Comparison of ENCODE assay signal across 15 mouse cellular contexts in genomic region chr3:49648040-49648894, GRCm38 (mm10).
DNase-seq lines count a peak whose midpoint lies in the region; ATAC-seq and TF ChIP-seq lines count a peak whose summit lies in the region.
"Had no signal": no experiment of that assay in that cellular context is flagged by ENCODE, and none has a peak within 500 bp of the region (broad histone marks: within the 10 kb centered on the region; RNA-seq: fewer than 3 reads in every experiment).

No protein-coding gene starts in this region.

- H3K27ac ChIP-seq in hindbrain, postnatal 0 days, result no peak overlapping the region
- H3K27ac ChIP-seq in hindbrain, embryonic 14.5 days, result no peak overlapping the region
- peak overlapping the region; percentile 49; the same call in 1 of the 2 replicates for H3K27ac ChIP-seq in stomach, embryonic 14.5 days (ENCODE audit: low read length)
- H3K27ac ChIP-seq in stomach, postnatal 0 days (replicated peaks), result no peak overlapping the region
- H3K27ac ChIP-seq in intestine, embryonic 16.5 days (ENCODE audit: low read length), result 0 out of 2 replicates have a peak overlapping the region, but pooled peaks have one; percentile 5
- H3K27ac ChIP-seq in forebrain, embryonic 16.5 days (ENCODE audit: low read length), result no peak overlapping the region
- H3K27ac ChIP-seq: forebrain, embryonic 13.5 days; heart, embryonic 15.5 days; hindbrain, embryonic 10.5 days had no signal

- peak; percentile 10 for DNase-seq in hindbrain, postnatal 0 days (ENCODE audit: low spot score)
- DNase-seq in hindbrain, embryonic 14.5 days (ENCODE audit: low spot score), result no peak
- DNase-seq in stomach, postnatal 0 days (ENCODE audit: low spot score), result no peak
- no peak for DNase-seq in embryo, embryonic 10.5 days (ENCODE audit: low spot score)
- DNase-seq: adrenal gland, postnatal 36 days; kidney, adult 18-20 months had no signal

- WGBS in hindbrain, postnatal 0 days, result 77% methylated on average over 5 of the region's 5 CpGs
- WGBS in hindbrain, embryonic 14.5 days, result 82% methylated on average over 5 of the region's 5 CpGs
- WGBS in stomach, embryonic 14.5 days, result 71% methylated on average over 5 of the region's 5 CpGs
- WGBS in stomach, postnatal 0 days, result 80% methylated on average over 5 of the region's 5 CpGs
- WGBS in intestine, embryonic 16.5 days, result 56% methylated on average over 5 of the region's 5 CpGs
- 86% methylated on average over 5 of the region's 5 CpGs for WGBS in forebrain, embryonic 16.5 days

- no peak for TF ChIP-seq EP300 in stomach, postnatal 0 days (optimal IDR thresholded peaks at IDR 0.05)

- no peak for TF ChIP-seq CTCF in hindbrain, postnatal 0 days (IDR thresholded peaks at IDR 0.05; ENCODE audit: low read depth)
- TF ChIP-seq CTCF in stomach, postnatal 0 days (IDR thresholded peaks at IDR 0.05; ENCODE audit: low read depth), result no peak

- no peak overlapping the region for H3K4me2 ChIP-seq in hindbrain, postnatal 0 days (ENCODE audit: low read depth, low read length)
- H3K4me2 ChIP-seq in hindbrain, embryonic 14.5 days (replicated peaks), result no peak overlapping the region
- no peak overlapping the region for H3K4me2 ChIP-seq in stomach, embryonic 14.5 days (replicated peaks; ENCODE audit: low read depth, low read length)
- H3K4me2 ChIP-seq in stomach, postnatal 0 days (replicated peaks; ENCODE audit: low read depth), result no peak overlapping the region
- H3K4me2 ChIP-seq in intestine, embryonic 16.5 days (ENCODE audit: low read depth, low read length), result no peak overlapping the region
- H3K4me2 ChIP-seq in forebrain, embryonic 16.5 days (ENCODE audit: low read length), result no peak overlapping the region
- H3K4me2 ChIP-seq: forebrain, embryonic 13.5 days; heart, embryonic 15.5 days had no signal

- no peaks in the 10 kb centered on the region for H3K36me3 ChIP-seq in hindbrain, postnatal 0 days (ENCODE audit: insufficient read depth, low read length)
- no peaks in the 10 kb centered on the region for H3K36me3 ChIP-seq in hindbrain, embryonic 14.5 days (replicated peaks; ENCODE audit: control insufficient read depth, insufficient read depth)
- no peaks in the 10 kb centered on the region for H3K36me3 ChIP-seq in stomach, embryonic 14.5 days (ENCODE audit: control insufficient read depth, insufficient read depth, low read length)
- no peaks in the 10 kb centered on the region for H3K36me3 ChIP-seq in stomach, postnatal 0 days (ENCODE audit: control insufficient read depth, insufficient read depth, low read length)
- H3K36me3 ChIP-seq in intestine, embryonic 16.5 days (ENCODE audit: control insufficient read depth, insufficient read depth, low read length), result no peaks in the 10 kb centered on the region
- no peaks in the 10 kb centered on the region for H3K36me3 ChIP-seq in forebrain, embryonic 16.5 days (ENCODE audit: control insufficient read depth, insufficient read depth)
- H3K36me3 ChIP-seq: heart, embryonic 15.5 days; hindbrain, embryonic 10.5 days had no signal

- no peaks in the 10 kb centered on the region for H3K27me3 ChIP-seq in hindbrain, postnatal 0 days (ENCODE audit: insufficient read depth, low read length)
- H3K27me3 ChIP-seq in hindbrain, embryonic 14.5 days (ENCODE audit: control insufficient read depth, insufficient read depth, low read length), result no peaks in the 10 kb centered on the region
- H3K27me3 ChIP-seq in stomach, embryonic 14.5 days (ENCODE audit: control insufficient read depth, insufficient read depth, low read length), result no peaks in the 10 kb centered on the region
- no peaks in the 10 kb centered on the region for H3K27me3 ChIP-seq in stomach, postnatal 0 days (ENCODE audit: control insufficient read depth, insufficient read depth, low read length)
- no peaks in the 10 kb centered on the region for H3K27me3 ChIP-seq in intestine, embryonic 16.5 days (replicated peaks; ENCODE audit: control insufficient read depth, insufficient read depth, low read length)
- H3K27me3 ChIP-seq in forebrain, embryonic 16.5 days (replicated peaks; ENCODE audit: control insufficient read depth, insufficient read depth, low read length), result no peaks in the 10 kb centered on the region
- H3K27me3 ChIP-seq: CH12.LX; forebrain, embryonic 13.5 days; heart, embryonic 15.5 days; megakaryocyte, embryonic 14.5 days had no signal

- ATAC-seq in hindbrain, postnatal 0 days, result no peak
- no peak for ATAC-seq in hindbrain, embryonic 14.5 days (ENCODE audit: low FRiP score)
- ATAC-seq in stomach, embryonic 14.5 days (ENCODE audit: insufficient number of reproducible peaks, insufficient read depth, low FRiP score, low read depth), result no peak
- ATAC-seq in stomach, postnatal 0 days (ENCODE audit: low FRiP score, low TSS enrichment), result no peak
- ATAC-seq in intestine, embryonic 16.5 days, result peak; percentile 53; the same call in 1 of the 2 replicates
- ATAC-seq in forebrain, embryonic 16.5 days, result no peak
- ATAC-seq: forebrain, embryonic 13.5 days; midbrain, embryonic 16.5 days had no signal

- H3K9ac ChIP-seq in hindbrain, postnatal 0 days (replicated peaks; ENCODE audit: low read length), result no peak overlapping the region
- H3K9ac ChIP-seq in hindbrain, embryonic 14.5 days, result no peak overlapping the region
- H3K9ac ChIP-seq in stomach, embryonic 14.5 days (replicated peaks; ENCODE audit: low read depth, low read length), result no peak overlapping the region
- no peak overlapping the region for H3K9ac ChIP-seq in stomach, postnatal 0 days (ENCODE audit: low read length)
- no peak overlapping the region for H3K9ac ChIP-seq in intestine, embryonic 16.5 days (ENCODE audit: low read depth, low read length)
- no peak overlapping the region for H3K9ac ChIP-seq in forebrain, embryonic 16.5 days (replicated peaks; ENCODE audit: low read depth, low read length)
- H3K9ac ChIP-seq: forebrain, embryonic 13.5 days; heart, embryonic 15.5 days had no signal

- no peak overlapping the region for H3K4me3 ChIP-seq in hindbrain, postnatal 0 days (ENCODE audit: low read length)
- H3K4me3 ChIP-seq in hindbrain, embryonic 14.5 days (replicated peaks; ENCODE audit: low read length), result no peak overlapping the region
- H3K4me3 ChIP-seq in stomach, embryonic 14.5 days (ENCODE audit: low read depth, low read length), result no peak overlapping the region
- H3K4me3 ChIP-seq in stomach, postnatal 0 days (ENCODE audit: low read depth, low read length), result no peak overlapping the region
- H3K4me3 ChIP-seq in intestine, embryonic 16.5 days (ENCODE audit: low read length), result no peak overlapping the region
- H3K4me3 ChIP-seq in forebrain, embryonic 16.5 days (replicated peaks; ENCODE audit: low read length), result no peak overlapping the region
- H3K4me3 ChIP-seq: forebrain, embryonic 13.5 days; heart, embryonic 15.5 days; hindbrain, embryonic 10.5 days; megakaryocyte, embryonic 14.5 days had no signal

- H3K4me1 ChIP-seq in hindbrain, postnatal 0 days (ENCODE audit: insufficient read depth, low read length), result no peaks in the 10 kb centered on the region
- H3K4me1 ChIP-seq in hindbrain, embryonic 14.5 days (replicated peaks; ENCODE audit: control insufficient read depth, insufficient read depth, low read length), result no peaks in the 10 kb centered on the region
- H3K4me1 ChIP-seq in stomach, embryonic 14.5 days (ENCODE audit: control insufficient read depth, insufficient read depth, low read length), result 0 out of 2 replicates have a peak, but pooled peaks cover 3% of the 10 kb centered on the region
- no peaks in the 10 kb centered on the region for H3K4me1 ChIP-seq in stomach, postnatal 0 days (replicated peaks; ENCODE audit: control insufficient read depth, insufficient read depth)
- H3K4me1 ChIP-seq in intestine, embryonic 16.5 days (ENCODE audit: control insufficient read depth, insufficient read depth, low read length), result no peaks in the 10 kb centered on the region
- no peaks in the 10 kb centered on the region for H3K4me1 ChIP-seq in forebrain, embryonic 16.5 days (replicated peaks; ENCODE audit: control insufficient read depth, insufficient read depth, low read length)
- H3K4me1 ChIP-seq: forebrain, embryonic 13.5 days; hindbrain, embryonic 10.5 days; megakaryocyte, embryonic 14.5 days had no signal

- no peaks in the 10 kb centered on the region for H3K9me3 ChIP-seq in hindbrain, postnatal 0 days (ENCODE audit: low read length)
- no peaks in the 10 kb centered on the region for H3K9me3 ChIP-seq in hindbrain, embryonic 14.5 days (ENCODE audit: control insufficient read depth, low read length)
- no peaks in the 10 kb centered on the region for H3K9me3 ChIP-seq in stomach, embryonic 14.5 days (ENCODE audit: control insufficient read depth, low read depth, low read length)
- no peaks in the 10 kb centered on the region for H3K9me3 ChIP-seq in stomach, postnatal 0 days (ENCODE audit: control insufficient read depth, low read length)
- no peaks in the 10 kb centered on the region for H3K9me3 ChIP-seq in intestine, embryonic 16.5 days (ENCODE audit: control insufficient read depth, low read length)
- no peaks in the 10 kb centered on the region for H3K9me3 ChIP-seq in forebrain, embryonic 16.5 days (ENCODE audit: control insufficient read depth, low read length)
- H3K9me3 ChIP-seq: forebrain, embryonic 13.5 days; heart, embryonic 15.5 days; hindbrain, embryonic 10.5 days had no signal

Comparison
In these comparisons a context has a peak if more than half of its experiments do, and no peak if none do; other contexts are left out.
1. H3K27ac ChIP-seq: peak in stomach, embryonic 14.5 days (single experiment) and intestine, embryonic 16.5 days (single experiment); none in hindbrain, postnatal 0 days (single experiment), hindbrain, embryonic 14.5 days (single experiment), stomach, postnatal 0 days (single experiment) and forebrain, embryonic 16.5 days (single experiment).